Mouse (Mus musculus) v-Abl transformed pro-B cells (cell line): ENCODE data around the gene Iqce.

ENCODE experiments used
- in situ Hi-C, 2 experiments: fragments of 400-800 bp; cut with MboI; formaldehyde crosslinking; loops; one replicate each; pipeline ENCODE4 v1.15.1; 2025; ENCODE audit not compliant: unreplicated experiment in 2 of 2

Gene Iqce

GRCm38 (mm10) chr5:140702103-140702513 is at the start of gene Iqce:
Iqce (minus strand) TSS chr5:140702378.
- in situ Hi-C loops = no loop called here

GRCm38 (mm10) chr5:140750925-140751324 is 48.7 kb upstream of the Iqce start:
- in situ Hi-C loops = loop anchor here (10.0 kb wide), 3 partner anchors 54 to 1654 kb away; partner anchors contain the start of gene Foxk1 (in 1 of the 2)

DNA sequence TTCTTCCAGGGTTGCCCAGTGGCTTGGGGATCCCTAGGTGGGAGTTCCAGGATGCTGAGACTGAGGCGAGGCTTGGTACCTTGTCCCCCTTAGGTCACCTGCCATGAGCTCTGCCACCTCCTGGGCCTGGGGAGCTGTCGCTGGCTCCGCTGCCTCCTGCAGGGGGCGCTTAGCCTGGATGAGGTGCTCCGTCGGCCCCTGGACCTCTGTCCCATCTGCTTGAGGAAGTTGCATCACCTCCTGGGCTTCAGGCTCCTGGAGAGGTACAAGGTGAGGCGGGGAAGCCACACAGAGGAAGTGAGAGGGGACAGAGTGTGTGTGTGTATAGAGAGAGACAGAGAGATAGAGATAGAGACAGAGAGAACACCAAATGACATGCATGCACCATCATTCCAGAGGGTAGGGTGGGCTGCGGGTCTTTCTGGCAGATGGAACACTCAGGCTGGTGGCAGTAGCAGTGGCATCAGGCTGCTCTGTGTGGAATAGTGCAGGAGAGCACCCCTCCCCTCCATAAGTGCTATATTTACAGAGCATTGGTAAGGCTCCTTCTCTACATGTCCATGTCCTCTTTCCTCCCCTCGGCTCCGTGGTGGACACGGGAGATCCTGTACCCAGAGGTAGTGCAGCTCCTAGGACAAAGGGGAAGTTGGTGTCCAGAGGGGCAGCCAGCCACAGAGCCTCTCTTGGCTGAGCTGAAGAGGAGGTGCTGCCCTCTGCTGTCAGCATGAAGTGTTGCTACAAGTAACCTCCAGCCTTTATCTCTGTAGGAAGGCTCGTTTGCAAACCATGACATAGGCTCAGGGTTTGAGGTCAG is 47.1 kb upstream of the Iqce start:
- in situ Hi-C loops = loop anchor here (5.0 to 10.0 kb wide), 6 partner anchors 78 to 1576 kb away; partner anchors contain the start of gene Gna12 (in 1 of the 2)

- in situ Hi-C loops = loop anchor here (5.0 to 10.0 kb wide), 6 partner anchors 79 to 1576 kb away; partner anchors contain the start of gene Gna12 (in 1 of the 2)
Observed at GRCm38 (mm10) chr5:140748425-140748824, 46.2 kb upstream of the Iqce start.

DNA sequence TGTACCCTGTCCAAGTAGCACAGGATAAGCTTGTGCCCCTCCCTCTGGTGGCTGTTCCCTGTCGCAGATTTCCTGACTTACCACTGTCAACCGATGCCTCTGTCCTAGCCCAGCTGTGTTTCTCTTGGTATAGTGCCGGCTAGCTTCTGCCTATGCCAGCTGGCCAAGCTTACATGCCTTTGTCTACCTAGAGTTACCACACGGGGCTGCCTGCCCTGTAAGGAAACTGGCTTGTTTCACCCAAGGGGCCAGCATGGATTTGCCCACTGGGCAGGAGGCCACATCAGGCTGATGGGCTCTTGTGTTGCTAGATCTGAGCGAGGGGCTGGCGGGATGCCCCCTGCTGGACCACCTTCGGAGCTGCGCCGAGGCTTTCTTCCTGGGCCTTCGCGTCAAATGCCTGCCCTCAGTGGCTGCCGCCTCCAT is 41.5 kb upstream of the Iqce start:
- in situ Hi-C loops = loop anchor here (5.0 to 10.0 kb wide), 2 partner anchors 201 to 1581 kb away; no protein-coding TSS in a partner anchor

DNA sequence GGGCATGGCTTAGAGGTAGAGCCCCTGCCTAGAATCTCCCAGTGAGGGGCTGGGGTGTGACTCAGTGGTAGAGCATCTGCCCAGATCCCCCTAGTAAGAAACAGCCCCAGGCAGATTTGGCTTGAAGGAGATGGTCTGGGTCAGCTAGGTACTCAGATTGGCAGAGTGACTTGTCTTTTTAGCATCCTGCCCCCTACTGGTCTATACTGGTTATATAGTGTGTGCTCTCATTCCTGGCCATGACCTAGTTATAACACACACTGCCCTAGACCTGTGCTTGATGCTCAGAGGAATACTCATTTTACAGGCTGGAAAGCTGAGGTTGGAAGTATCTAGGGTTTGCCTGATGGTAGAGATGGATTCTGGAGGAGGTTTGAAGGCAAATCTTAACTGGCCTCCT is 39.7 kb upstream of the Iqce start:
- in situ Hi-C loops = loop anchor here (5.0 to 10.0 kb wide), 2 partner anchors 200 to 1583 kb away; no protein-coding TSS in a partner anchor

- in situ Hi-C loops = loop anchor here (5.0 to 10.0 kb wide), 2 partner anchors 199 to 1584 kb away; no protein-coding TSS in a partner anchor
Observed at GRCm38 (mm10) chr5:140741040-140741439, 38.9 kb upstream of the Iqce start.

GRCm38 (mm10) chr5:140739813-140740212 is 37.6 kb upstream of the Iqce start:
- in situ Hi-C loops = loop anchor here (5.0 to 10.0 kb wide), 2 partner anchors 198 to 1585 kb away; no protein-coding TSS in a partner anchor

DNA sequence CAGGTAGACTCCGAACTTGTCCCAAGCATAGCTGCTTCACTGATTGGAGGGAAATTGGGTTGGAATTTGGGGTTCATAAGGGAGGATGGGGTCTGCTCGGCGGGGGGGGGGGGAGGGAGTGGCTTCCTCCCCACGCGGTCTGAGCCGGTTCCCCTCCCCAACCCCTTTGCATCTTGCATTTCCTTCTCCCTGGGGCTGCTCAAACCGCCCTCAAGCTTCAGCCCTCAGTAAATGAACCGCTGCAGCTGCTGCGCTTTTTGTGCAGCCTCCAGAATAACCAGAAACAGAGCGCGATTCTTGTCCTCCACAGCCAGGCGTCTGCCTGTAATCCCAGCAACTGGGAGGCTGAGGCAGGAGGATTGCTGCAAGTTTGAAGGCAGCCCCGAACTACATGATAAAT is 34.0 kb upstream of the Iqce start:
- in situ Hi-C loops = no loop called here

DNA sequence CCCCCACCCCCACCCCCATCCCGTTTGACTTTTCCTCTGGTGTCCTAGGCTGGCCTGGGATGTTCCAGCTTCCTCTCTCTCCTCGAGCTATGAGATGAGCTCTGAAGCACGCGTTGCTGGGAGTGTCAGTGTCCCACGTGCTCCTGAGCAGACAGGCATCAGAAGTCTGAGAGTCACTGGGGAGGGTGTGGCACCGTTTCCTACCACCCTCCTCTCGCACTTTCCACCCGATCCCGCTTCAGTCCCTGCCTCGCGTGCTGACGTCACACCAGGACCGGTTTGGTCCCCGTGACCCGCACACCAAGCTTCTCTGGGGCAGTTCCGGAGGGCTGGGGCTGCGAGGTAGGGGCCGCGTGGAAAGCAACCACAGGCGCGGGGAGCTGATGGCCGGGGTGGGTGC is 33.1 kb upstream of the Iqce start:
- in situ Hi-C loops = no loop called here

DNA sequence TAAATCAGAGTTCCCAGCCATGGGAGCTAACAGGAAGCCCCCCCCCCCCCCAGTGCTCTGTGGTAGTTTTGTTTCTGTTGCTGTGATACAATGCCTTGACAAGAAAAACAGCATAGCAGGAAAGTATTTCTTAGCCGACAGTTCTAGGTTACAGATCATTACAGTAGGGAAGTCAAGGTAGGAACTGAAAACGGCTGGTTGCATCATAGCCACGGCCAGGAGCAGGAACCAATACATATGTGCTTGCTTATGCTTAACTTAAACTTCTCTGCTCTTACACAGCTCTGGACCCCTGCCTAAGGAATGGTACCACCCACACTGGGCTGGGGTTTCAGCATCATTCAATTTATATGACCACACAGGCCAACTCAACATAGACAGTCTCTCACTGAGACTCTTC is 31.2 kb upstream of the Iqce start:
- in situ Hi-C loops = no loop called here

DNA sequence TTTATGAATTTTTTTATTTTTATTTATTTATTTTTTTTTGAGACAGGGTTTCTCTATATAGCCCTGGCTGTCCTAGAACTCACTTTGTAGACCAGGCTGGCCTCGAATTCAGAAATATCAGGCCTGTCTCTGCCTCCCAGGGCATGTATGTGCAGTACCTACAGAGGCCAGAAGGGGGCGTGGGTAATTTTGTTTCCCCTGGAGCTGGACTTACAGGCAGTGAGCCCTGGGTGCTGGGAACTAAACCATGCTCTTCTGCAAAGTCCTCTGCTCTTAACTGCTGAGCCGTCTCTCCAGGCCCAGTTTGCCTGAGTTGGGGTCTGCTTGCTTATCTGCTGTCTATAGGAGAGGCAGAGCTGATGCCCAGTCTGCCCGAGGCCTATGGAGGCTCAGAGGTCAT is 30.0 kb upstream of the Iqce start:
- in situ Hi-C loops = no loop called here

GRCm38 (mm10) chr5:140731040-140731797 is 29.0 kb upstream of the Iqce start:
- in situ Hi-C loops = no loop called here

GRCm38 (mm10) chr5:140726946-140727740 is 25.0 kb upstream of the Iqce start:
- in situ Hi-C loops = no loop called here

DNA sequence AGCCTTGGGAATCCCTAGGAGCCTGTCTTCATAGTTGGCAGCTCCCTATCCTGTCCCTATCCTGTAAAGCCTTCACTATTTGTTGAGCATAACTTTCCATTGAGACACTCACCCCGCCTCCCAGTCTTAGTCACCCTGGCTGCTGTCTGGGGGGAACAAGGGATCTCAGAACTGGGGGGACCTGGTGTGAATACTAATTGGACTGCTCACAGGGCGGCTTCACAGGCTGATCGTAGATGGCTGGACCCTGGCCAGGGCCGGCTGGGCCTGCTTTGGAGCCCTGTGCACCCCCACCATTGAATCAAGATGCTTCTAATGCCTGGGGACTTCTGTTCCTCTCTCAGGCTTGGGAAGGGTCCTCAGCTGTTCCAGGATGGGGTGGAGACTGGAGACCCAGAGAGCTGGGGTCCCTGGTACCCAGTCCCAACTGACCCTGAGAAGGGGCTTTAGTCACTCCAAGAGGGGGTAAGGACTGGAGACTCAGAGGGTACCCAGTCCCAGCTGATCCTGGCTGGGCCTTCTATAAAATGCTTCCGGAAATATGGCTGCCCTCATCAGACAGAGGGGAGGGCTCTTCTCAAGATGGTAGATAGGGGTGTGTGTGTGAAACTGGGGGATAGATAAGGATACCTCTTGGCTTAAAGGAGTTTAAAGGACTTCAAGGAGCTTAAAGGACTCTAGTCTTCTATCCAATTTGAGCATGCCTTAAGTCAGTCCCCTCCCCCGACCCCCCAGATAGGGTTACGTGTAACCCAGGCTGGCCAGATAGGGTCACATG is 24.1 kb upstream of the Iqce start:
- in situ Hi-C loops = no loop called here

- in situ Hi-C loops = no loop called here
Observed at GRCm38 (mm10) chr5:140723822-140724221, 21.6 kb upstream of the Iqce start, which contains the start of gene Amz1. Amz1 (plus strand) TSS chr5:140724127.

DNA sequence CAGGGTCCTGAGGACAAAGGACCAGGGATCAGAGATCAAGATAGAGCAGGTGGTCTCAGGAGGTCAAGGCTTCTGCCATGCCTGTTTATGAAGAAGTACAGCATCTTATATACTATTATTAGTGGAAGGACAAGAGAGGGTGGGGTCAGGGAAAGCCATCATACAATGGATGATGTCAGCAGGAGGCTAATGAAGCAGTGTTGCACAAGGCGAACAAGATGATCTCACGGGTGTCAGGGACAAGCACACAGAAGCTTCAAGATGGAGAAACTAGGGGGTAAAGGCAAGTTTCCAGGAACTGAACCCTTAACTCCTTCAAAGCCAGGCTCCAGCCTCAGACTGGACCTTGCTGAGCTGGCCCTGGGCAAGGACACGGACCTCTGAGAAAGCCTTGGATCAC is 19.9 kb upstream of the Iqce start:
- in situ Hi-C loops = no loop called here

DNA sequence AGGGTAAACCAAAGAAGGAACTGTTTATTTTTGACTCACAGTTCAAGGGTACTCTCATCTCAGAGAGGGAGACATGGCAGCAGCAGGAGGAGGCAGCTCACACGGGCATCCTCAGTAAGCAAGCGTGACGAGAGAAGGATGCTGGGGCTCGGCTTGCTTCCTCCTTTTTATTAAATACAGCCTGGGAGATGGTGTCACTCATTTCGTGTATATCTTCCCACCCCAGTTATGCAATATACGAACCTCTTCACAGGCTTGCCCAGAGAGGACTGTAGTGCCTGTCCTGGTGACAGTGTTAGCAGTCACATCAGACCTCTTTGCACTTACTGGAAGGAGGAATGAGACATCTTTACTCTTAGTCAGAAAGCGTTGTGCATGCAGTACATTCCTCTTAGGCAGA is 18.6 kb upstream of the Iqce start:
- in situ Hi-C loops = no loop called here

GRCm38 (mm10) chr5:140711040-140711439 is 8.9 kb upstream of the Iqce start:
- in situ Hi-C loops = no loop called here

DNA sequence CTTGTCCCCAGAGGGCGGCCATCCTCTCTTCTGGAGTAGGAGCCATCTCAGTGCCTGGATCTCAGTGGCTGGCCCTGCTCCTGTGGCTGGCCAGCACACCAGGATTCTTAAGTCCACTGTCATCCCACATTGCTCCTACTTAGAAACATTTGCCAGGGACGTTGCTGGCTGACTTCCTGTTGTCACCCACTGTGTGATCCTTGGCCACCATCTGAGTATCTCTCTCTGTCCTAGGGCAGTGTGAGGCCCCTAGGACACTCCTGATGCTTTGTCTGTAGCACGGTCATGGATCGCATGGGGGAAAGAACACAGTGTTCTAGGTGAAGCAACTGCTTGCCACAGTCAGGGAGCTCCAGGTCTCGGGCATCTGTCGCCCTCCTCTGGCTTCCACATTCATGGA is 8.1 kb upstream of the Iqce start:
- in situ Hi-C loops = no loop called here
